Mouse (Mus musculus): ENCODE measurements at regions not wholly inside any gene's neighbourhood (a gene's known extent, or its start where the extent isn't known, plus 50 kb on each side); places are given as distances from the start of the nearest gene placed in this dataset.
A peak's percentile ranks its signal among the peaks of the same experiment; 100 is the strongest.

DNA sequence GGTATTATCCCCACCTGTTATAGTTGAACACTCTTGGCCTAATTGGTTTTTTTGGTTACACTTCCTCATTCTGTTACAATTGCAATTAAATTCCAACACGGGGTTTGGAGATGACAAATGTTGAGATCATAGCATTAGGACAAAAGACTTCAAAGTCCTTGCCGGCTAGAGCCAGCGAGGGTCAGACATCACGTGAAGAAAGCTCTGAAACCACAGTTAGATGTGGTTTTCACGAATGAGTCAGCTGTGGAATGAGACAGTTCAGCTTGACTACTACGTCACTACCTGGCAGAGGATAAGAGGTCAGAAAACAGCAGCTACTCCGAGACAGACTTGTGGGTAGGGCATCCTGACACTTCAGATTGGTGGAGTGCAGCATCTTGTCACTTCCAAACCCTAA, 55.5 kb upstream of the Trio start:
- peak; percentile 50 for DNase-seq

DNA sequence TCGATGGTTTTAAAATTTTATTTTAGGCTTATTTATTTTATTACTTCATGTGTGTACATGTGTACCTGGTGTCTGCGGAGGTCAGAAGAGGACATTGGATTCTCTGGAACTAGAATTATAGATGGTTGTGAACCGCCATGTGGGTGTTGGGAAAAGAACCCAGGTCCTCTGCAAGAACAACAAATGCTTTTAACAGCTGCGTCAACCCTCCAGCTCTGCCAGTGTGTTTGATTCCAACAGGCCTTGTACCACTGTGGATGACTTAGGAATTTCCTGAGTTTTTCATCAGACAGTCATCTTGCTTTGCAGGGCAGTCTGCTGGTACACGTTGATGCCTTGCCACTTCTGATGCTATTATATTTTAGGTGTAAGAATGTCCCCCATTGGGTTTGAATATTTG, 56.8 kb upstream of the Trio start:
- DNase-seq: no peak

DNA sequence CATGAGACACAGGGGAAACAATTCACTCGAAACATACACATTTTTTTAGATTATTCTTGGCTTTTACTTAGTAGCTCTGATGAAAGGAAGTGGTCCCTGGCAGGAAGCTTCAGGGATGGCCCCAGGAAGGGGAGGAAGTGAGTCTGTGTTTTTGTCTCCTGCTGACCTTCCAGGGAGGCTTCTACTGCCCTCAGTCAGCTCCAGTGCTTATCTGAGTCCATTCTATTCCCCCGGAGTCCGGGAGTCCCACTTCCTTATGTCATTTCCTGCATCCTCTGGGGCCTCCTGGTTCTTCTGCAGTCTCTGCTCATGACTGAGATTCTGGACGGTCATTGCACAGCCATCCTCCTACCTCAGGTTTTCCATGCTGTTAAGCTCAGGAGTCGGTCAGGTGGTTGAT, 80.3 kb upstream of the Trio start:
- DNase-seq: no peak

DNA sequence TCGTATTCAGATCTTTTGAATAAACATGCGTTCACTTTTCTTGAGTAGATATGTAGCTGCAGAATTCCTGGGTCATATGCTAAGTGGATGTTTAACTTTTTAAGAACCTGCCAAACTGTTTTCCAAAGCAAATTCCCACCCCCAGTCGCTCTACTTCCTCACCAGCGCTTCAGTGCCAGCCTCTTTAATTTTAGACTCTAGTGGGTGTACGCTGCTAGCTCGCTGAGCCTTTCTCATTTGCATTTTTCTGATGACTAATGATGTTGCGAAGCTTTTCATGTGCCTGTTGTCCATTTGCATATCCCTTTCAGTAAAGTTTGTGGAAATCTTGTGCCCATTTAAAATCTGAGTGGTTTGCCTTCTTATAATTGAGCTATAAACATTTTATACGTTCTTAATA, 84.3 kb upstream of the Trio start:
- no peak for DNase-seq

DNA sequence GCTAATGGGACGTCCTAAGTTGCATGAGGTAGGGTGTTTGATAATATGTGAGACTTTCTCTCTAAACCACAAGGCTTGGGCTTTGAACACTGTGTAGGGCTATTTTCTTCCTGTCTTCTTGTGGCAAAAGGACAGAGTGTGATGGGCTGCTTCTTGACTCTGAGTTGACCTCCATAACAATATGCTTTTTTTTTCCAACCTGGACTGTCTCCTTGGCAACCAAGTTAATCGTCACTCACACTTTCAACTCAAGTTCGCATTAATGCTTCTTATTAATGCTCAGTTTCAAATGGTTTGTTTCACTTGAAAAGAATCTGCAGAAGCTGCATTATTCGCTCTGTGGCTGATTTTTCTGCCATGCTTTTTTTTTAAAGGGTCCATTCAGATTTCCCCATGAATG, 87.8 kb upstream of the Trio start:
- DNase-seq: no peak

DNA sequence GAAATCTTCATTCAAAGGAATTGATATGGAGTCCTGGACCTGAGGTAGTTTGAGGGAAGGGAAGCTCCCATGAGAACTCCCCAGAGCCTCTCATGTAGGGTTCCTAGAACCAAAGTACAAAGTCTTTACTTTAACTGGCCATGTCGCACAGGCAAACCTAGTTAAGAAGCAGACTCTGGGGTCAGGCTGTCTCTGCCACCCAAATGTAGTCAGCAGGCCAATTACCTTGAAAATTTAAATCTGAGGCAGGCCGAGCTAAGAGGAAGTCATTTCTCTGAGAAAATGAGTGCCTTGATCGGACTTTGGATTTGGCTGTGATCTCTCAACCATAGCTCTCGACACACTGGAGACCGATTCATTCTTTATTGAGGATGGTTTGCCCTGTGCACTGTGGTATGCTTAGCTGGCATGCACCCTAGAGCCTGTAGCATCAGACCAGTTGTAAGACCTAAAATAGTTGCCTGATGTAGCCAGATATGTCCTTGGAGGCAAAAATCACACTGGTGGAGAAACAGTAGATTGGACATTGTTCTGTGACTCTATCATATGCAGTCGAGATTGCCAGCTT, 88.6 kb upstream of the Trio start:
- DNase-seq: no peak

DNA sequence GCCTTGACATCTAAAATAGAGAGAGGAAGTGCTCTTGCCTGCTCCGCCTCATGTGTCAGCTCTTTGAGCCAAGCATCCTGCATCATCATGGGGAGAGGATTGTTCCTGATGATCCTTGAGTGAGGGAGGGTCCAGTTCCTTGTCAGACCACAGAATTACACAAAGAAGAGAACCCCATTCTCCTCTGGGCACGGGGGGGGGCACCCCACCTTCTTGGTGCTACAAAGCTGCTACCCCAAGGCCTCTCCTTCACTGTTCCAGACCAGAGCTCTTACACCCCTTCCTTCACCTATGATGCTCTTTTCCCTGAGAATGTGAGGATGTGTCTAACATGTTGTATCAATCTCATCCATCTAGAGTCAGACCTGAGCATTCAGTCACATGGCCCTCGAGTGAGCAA, 76.7 kb upstream of the Dnah5 start:
- DNase-seq: no peak

DNA sequence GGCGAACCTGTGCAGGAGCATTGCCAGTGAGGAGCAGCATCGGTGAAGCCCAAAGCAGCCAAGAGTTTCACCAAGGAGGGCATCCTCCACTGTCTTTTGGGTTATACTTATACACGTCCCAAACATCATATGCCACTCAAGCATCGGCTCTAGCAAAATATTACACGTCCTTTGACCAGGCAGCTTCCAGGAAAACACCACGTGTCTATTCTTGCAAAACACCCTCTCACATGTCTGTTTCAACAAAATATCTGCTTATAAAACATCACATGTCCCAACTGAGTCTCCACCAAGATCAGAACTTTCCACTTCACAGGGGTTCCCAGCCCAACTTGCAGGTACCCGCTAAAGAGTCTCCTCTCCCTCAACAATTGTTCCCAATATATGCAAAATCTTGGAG, 74.0 kb upstream of the Dnah5 start:
- DNase-seq: no peak

DNA sequence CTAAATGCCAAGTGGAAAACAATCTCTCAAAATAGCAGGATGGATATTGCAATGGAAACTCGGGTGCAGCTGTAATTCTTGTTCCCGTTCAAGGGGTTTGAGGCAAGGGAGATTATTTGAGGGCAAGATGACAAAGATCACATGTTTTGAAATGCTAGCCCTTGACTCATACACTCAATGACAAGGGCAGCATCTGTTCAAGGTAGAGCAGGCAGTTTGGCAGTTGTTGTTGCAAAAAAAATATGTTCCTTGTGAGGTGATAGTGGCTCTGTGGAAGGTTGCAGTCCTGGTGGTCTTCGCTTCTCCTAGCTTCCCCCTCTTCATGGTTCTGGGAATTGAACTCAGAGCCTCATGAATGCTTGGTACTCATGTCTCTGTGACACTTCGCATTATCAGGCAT, 72.0 kb upstream of the Dnah5 start:
- peak; percentile 11 for DNase-seq

DNA sequence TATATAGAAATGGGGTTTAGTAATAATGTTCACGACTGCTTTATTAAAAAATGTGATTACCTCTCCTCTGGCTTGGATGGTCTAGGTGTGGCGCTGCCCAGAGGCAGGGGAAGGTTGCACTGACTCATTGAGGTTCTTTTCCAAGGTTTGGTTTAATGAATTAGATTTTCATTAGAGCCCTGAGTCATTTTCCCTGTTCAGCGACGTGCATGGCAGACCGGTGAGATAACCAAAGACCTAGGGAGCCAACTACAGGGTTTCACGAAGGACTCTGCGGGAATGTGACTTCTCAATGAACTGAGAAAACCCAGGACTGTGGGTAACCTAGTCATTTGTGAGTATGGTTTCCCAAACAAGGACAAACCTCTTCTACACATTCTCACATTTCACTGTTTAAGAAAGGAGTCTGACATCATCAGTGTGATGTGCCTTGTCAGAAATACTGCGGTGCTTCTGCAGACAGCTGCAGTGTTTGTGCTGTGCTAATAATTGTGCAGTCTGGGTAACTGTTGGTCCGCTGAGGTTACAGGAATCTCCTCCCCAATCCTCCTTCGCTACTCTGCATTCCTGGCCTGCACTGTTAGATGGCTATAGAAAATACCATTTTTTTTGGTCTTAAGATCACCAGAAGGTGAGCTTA, 70.3 kb upstream of the Dnah5 start:
- peak; percentile 23 for DNase-seq

DNA sequence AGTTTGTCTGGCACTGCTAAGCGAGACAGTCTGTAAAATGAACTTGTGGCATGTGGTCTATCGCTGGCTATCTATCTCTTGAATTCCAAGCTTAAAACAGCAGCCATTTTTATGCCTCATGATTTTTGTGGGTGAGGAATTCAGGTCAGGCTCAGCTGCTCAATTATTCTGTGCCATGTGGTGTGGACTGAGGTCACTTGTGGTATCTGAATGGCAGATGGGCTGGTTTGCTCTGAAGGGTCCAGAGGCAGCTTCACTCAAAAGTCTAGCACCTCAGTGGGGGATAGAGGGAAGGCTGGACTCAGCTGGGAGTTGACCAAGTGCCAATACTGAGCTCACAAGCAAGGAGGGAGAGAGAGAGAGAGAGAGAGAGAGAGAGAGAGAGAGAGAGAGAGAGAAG, 69.3 kb upstream of the Dnah5 start:
- DNase-seq: no peak

DNA sequence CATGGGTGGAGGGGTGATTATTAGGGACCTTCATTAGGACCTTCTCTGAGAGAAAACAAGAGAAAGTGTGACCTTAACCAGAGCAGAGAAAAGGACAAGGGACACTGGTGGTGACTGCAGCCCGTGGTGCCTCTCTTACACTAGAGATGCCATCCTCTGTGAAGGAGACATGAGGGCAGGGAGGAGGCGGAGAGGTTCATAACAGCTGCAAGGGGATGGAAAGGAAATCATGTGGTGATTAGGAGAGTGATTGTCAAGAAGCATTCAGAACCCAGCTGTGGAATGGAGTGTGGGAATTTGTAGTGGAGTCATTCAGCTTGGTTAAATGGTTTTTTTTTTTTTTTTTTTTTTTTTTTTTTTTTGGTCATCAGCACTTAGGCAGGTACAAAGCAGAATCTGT, 64.7 kb upstream of the Dnah5 start:
- no peak for DNase-seq

DNA sequence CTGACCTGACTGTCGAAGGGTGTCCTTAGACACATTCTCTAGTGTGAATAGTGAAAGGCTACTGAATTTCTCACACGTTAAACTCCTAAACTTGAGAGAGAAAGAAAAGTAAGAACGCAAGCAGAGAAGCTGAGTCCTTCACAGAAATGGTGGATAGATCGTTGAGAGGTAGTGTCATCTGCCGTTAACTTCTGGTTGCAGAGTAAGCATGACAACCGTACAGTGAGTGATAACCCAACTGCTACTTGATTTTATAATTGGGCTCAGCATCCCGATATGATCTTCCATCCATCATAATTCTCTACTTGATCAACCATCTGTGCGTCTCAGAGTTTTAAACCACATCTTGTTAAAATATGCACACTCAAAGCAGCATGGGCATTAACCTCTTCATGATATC, 63.3 kb upstream of the Dnah5 start:
- DNase-seq: no peak

DNA sequence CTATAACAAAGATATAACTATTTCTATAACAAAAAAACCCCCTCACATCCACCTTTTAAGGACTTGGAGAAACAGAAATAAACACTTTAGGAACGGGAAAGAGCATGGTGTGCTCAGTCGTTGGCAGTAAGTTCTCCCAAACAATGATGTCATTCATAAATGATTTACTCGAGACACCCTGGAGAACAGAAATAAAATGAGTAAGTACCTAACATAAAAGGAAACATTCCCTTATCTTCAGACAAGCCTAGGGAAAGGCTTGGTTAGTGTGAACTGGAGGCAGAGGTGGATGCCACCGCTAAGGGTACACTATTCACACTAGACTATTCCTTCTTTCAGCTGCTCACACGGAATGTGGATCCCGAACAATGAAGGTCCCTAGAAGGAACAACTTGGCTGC, 62.2 kb upstream of the Dnah5 start:
- DNase-seq: no peak

DNA sequence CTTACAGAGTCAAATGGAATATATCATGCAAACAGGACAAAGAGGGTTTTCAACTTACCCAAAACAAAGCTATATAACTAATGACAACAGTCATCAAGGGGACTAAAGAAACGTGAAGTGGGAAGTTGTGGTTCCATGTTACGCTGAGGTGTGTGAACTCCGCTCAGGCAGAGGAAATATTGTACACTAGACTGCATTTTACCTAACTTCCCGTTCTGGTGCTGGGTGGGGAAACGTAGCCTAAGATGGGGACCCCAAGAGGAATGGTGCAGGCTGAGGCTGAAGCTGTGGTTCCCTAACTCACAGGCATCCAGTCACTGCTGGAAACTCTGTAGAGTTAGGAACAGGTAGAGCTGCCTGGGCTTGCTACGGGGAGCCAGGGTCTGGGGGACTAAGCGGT, 59.3 kb upstream of the Dnah5 start:
- DNase-seq: no peak

DNA sequence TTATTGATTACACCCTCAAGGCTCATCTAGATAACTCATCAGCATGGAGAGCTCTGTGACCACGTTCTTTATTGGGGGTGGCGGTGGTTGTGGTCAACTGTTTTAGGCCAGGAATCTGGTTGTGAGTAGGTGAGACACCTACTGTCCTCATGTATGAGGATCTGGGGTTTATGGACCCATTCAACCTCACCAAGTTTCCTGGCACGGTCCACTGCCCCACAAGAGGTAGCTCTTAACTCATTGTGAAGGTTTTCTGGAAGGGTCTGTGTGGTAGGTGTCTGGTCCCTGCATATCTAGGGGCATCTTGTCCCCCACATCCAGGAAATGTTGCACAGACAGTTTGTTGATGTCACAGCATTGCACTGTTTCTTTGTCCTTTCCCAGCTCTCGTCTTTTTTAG, 58.7 kb upstream of the Dnah5 start:
- DNase-seq: no peak

DNA sequence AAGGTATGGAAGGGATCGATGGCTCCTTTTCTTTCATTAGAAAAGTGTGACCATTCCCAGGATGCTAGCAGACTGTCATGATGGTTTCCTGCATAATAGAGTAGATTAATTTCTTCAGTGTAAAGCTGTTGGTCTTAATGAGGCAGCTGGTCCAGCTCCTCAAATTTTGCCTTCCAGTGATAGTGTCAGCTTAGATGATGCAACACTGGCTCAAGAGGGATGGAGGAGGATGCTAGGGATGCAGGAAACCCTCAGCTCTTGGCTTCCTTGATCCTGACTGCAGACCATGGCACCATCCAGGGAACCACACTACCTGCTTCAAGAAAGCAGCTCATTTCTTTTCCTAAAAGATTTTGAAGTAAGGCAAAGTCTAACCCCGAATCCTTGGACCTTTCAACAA, 51.9 kb upstream of the Dnah5 start:
- no peak for DNase-seq
